Mouse (Mus musculus) thymus, postnatal 14 days (tissue): ENCODE measurements around the gene Pknox2.

Experiments used
- DNase-seq: peaks from one replicate; pipeline ENCODE4 v3.0.0; 2021

Pknox2 gene

GRCm38 (mm10) chr9:37147359-37147685 is at the start of gene Pknox2:
Pknox2 (minus strand) TSS chr9:37147407.
- peak; percentile 84 for DNase-seq

GRCm38 (mm10) chr9:37188024-37188423 is 40.8 kb upstream of the Pknox2 start:
- no peak for DNase-seq

- no peak for DNase-seq
These were observed 40.2 kb upstream of the Pknox2 start for GRCm38 (mm10) chr9:37187407-37187806.

GRCm38 (mm10) chr9:37183176-37183575 is 36.0 kb upstream of the Pknox2 start:
- no peak for DNase-seq

GRCm38 (mm10) chr9:37181596-37181995 is 34.4 kb upstream of the Pknox2 start:
- DNase-seq = no peak

- DNase-seq = no peak
These were observed 32.4 kb upstream of the Pknox2 start for GRCm38 (mm10) chr9:37179596-37179995.

GRCm38 (mm10) chr9:37178911-37179310 is 31.7 kb upstream of the Pknox2 start:
- DNase-seq = no peak

GRCm38 (mm10) chr9:37177551-37177950 is 30.3 kb upstream of the Pknox2 start:
- no peak for DNase-seq

- peak; percentile 84 for DNase-seq
These were observed 29.9 kb upstream of the Pknox2 start for GRCm38 (mm10) chr9:37177107-37177506.

GRCm38 (mm10) chr9:37176002-37176401 is 28.8 kb upstream of the Pknox2 start:
- DNase-seq = no peak

GRCm38 (mm10) chr9:37173376-37173775 is 26.2 kb upstream of the Pknox2 start:
- no peak for DNase-seq

GRCm38 (mm10) chr9:37166899-37167298 is 19.7 kb upstream of the Pknox2 start:
- no peak for DNase-seq

GRCm38 (mm10) chr9:37160686-37161085 is 13.5 kb upstream of the Pknox2 start:
- no peak for DNase-seq

GRCm38 (mm10) chr9:37147886-37148285 is 679 bp upstream of the Pknox2 start:
- DNase-seq = no peak

- peak; percentile 44 for DNase-seq
These were observed 426 bp downstream of the Pknox2 start for GRCm38 (mm10) chr9:37146603-37147358.

- no peak for DNase-seq
These were observed 929 bp downstream of the Pknox2 start for GRCm38 (mm10) chr9:37146353-37146602.

GRCm38 (mm10) chr9:37145616-37146352 is 1.4 kb downstream of the Pknox2 start:
- no peak for DNase-seq

GRCm38 (mm10) chr9:37145151-37145615 is 2.0 kb downstream of the Pknox2 start:
- no peak for DNase-seq

GRCm38 (mm10) chr9:37144696-37145095 is 2.5 kb downstream of the Pknox2 start:
- no peak for DNase-seq

- no peak for DNase-seq
These were observed 3.0 kb downstream of the Pknox2 start for GRCm38 (mm10) chr9:37144251-37144650.

- DNase-seq = no peak
These were observed 3.9 kb downstream of the Pknox2 start for GRCm38 (mm10) chr9:37143046-37143931.

- DNase-seq = no peak
These were observed 5.1 kb downstream of the Pknox2 start for GRCm38 (mm10) chr9:37142107-37142506.

GRCm38 (mm10) chr9:37140464-37141181 is 6.6 kb downstream of the Pknox2 start:
- no peak for DNase-seq
